Mouse (Mus musculus): ENCODE measurements around the gene Mup19.

DNA sequence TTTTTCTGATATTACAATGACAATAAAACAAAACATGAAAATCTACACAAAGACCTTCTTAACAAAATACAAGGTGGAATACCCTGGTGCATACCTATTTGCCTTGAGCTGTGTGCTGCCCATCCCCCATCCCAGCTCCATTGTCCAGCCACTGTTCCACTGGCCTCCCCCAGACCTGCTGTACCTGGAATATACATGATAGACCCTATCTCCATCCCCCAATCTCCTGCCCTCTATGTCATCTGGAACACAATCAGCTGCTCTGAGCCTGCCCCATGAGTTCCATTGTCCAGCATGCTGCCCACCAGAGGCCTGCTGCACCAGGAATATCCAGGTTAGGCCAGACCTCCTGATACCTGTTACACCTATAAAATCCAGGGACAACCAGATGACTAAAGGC, 31.4 kb upstream of the Mup19 start:
- no peak for TF ChIP-seq POLR2A (IDR thresholded peaks at IDR 0.05; ENCODE audit: insufficient read length, low read depth)
- no peak for TF ChIP-seq TCF12 (IDR thresholded peaks at IDR 0.05; ENCODE audit: insufficient read depth, poor library complexity, severe bottlenecking)
- no peak for TF ChIP-seq USF1 (IDR thresholded peaks at IDR 0.05; ENCODE audit: low read depth)
- TF ChIP-seq E2F4 (IDR thresholded peaks at IDR 0.05; ENCODE audit: insufficient read depth) = no peak
- no peak for TF ChIP-seq MAX (IDR thresholded peaks at IDR 0.05; ENCODE audit: low read depth)
- no peak for TF ChIP-seq CEBPB (IDR thresholded peaks at IDR 0.05; ENCODE audit: insufficient read depth, poor library complexity, severe bottlenecking)
- no peak for TF ChIP-seq MYOG (IDR thresholded peaks at IDR 0.05; ENCODE audit: control insufficient read depth in 1 of 3, insufficient read depth in 1 of 3, insufficient read length in 2 of 3, low read depth in 2 of 3)
- no peak for TF ChIP-seq POLR2AphosphoS2 (IDR thresholded peaks at IDR 0.05; ENCODE audit: insufficient read length, low read depth)
- TF ChIP-seq REST (IDR thresholded peaks at IDR 0.05; ENCODE audit: insufficient read depth, insufficient read length) = no peak
- TF ChIP-seq SRF (IDR thresholded peaks at IDR 0.05; ENCODE audit: control insufficient read depth, insufficient read length, low read depth) = no peak
- TF ChIP-seq TCF3 (IDR thresholded peaks at IDR 0.05; ENCODE audit: insufficient read length, low read depth) = no peak
- TF ChIP-seq MYOD1 (IDR thresholded peaks at IDR 0.05; ENCODE audit: control insufficient read depth in 1 of 3, insufficient read length in 2 of 3, low read depth in 2 of 3) = no peak

All from myocyte (in vitro differentiated cells).